Mouse (Mus musculus) stomach, postnatal 0 days (tissue): ENCODE results near the gene 2810004N23Rik.

Experiments used
- CTCF ChIP-seq: IDR thresholded peaks from 2 replicates; pipeline ENCODE4 v1.5.1; 2016; ENCODE audit warnings: antibody characterized with exemption, low read depth, mild to moderate bottlenecking, moderate library complexity
- EP300 ChIP-seq: optimal IDR thresholded peaks from 2 replicates; pipeline ENCODE3; 2016; ENCODE audit warnings: antibody characterized with exemption

DNA sequence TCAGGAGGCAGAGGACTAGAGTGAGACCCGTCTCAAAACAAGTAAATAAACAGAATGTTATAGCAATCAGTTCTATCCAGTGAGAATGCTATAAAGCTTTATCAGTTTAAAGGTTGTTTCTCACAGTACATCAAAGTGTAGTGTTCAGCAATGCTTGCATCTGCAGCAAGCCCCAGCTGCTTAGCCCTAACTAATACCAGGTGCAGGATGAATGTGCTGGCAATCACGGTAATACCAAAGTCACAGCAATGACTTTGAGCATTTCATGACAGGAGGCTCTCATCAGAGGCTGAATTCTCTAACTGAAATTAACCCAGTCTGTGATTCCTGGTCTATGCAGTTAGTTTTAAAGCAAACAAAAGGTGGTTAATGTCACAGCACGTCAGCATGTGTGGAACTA is 29.7 kb upstream of the 2810004N23Rik start:
- TF ChIP-seq CTCF (no peak), EP300 (no peak)
